Mouse (Mus musculus): ENCODE results near the gene Casq1. TPM values are rescaled to one million over a fixed set of nuclear protein-coding genes. Genes with fewer than 3 reads are reported as not detected.

Casq1 gene
- polyA plus RNA-seq, 1 experiment from 2014 or later = 18.0 TPM

GRCm38 (mm10) chr1:172204814-172205740 lies 14.6 kb downstream of the Casq1 start:
- H3K27ac ChIP-seq = peak overlapping the region; percentile 76
- H3K4me3 ChIP-seq = peak overlapping the region; percentile 71
- peaks cover 19% of the 10 kb centered on the region for H3K36me3 ChIP-seq
- 28% methylated on average over 15 of the region's 15 CpGs for WGBS
- ATAC-seq (ENCODE audit: insufficient number of reproducible peaks, low FRiP score, low TSS enrichment, low read depth) = no peak
- no peaks in the 10 kb centered on the region for H3K9me3 ChIP-seq
- peak overlapping the region; percentile 67 for H3K4me2 ChIP-seq
- H3K4me1 ChIP-seq = peaks cover 65% of the 10 kb centered on the region
- H3K9ac ChIP-seq = no peak overlapping the region
- no peaks in the 10 kb centered on the region for H3K27me3 ChIP-seq

- H3K4me3 ChIP-seq = 0 out of 2 replicates have a peak overlapping the region, but pooled peaks have one; percentile 71
Measured at GRCm38 (mm10) chr1:172204033-172204813, 15.4 kb downstream of the Casq1 start.

DNA sequence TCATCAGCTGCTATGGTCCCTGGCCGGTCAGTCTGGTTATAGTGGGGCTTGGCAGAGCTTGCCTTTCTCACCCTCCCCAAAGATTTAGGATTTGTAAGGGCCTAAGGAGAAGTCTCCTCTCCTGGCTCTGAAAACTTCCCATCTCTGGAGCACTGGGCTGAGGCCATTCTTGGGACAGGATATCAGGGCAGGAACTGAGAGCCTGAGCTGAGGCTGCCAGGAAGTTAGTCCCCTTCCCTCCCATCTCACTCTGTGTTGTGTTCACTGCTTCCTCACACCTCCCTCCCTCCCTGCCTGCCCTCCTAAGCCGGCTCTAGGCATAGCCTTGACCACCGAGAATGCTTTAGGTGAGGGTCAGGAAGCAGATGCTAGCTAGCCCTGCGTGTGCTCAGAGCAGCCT lies 16.1 kb downstream of the Casq1 start:
- ATAC-seq (ENCODE audit: insufficient number of reproducible peaks, low FRiP score, low TSS enrichment, low read depth) = no peak
- Histone ChIP-seq H3K9ac (no peak overlapping the region), H3K4me3 (no peak overlapping the region), H3K27ac (peak overlapping the region; percentile 76), H3K4me1 (peaks cover 70% of the 10 kb centered on the region), H3K36me3 (peaks cover 33% of the 10 kb centered on the region), H3K4me2 (no peak overlapping the region), H3K27me3 (no peaks in the 10 kb centered on the region), H3K9me3 (no peaks in the 10 kb centered on the region)
- 13% methylated on average over 4 of the region's 4 CpGs for WGBS

More at GRCm38 (mm10) chr1:172204033-172204813, 15.4 kb downstream of the Casq1 start:
- Histone ChIP-seq H3K9me3 (no peaks in the 10 kb centered on the region), H3K36me3 (peaks cover 28% of the 10 kb centered on the region), H3K4me2 (0 out of 2 replicates have a peak overlapping the region, but pooled peaks have one; percentile 67), H3K4me1 (peaks cover 70% of the 10 kb centered on the region), H3K9ac (no peak overlapping the region), H3K27me3 (no peaks in the 10 kb centered on the region), H3K27ac (peak overlapping the region; percentile 76)
- no peak for ATAC-seq (ENCODE audit: insufficient number of reproducible peaks, low FRiP score, low TSS enrichment, low read depth)
- 23% methylated on average over 9 of the region's 9 CpGs for WGBS

DNA sequence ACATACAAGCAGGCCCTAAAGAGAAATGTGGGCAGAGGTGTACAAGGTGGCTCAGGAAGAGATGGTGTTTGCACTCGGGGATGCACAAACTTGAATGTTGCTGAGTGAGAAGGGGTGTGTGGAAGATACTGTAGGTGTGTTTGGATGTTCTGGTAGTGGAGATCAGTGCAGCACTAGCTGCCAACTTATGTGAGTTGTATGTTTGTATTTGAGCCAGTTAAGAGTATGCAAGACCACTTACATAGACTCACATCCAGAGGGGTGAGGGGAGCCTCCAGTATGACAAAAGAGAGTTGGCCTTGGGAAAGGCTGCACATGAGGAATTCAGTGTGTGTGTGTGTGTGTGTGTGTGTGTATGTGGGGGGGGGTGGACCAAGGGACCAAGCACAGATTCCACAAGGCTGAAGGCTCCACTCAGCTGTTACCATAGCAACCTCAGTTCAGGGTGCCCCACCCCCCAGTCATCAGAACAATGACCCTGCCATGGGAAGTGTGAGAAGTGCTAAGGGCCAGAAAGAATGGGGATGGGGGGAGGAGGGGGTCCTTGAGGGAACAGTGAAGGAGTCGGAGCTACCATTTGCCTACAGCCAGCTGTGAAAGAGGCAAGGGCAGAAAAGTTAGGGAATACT lies 16.7 kb downstream of the Casq1 start:
- Histone ChIP-seq H3K9ac (no peak overlapping the region), H3K27ac (peak overlapping the region; percentile 76), H3K4me1 (peaks cover 70% of the 10 kb centered on the region), H3K4me3 (no peak overlapping the region), H3K27me3 (no peaks in the 10 kb centered on the region), H3K9me3 (no peaks in the 10 kb centered on the region), H3K36me3 (peaks cover 38% of the 10 kb centered on the region), H3K4me2 (no peak overlapping the region)
- ATAC-seq (ENCODE audit: insufficient number of reproducible peaks, low FRiP score, low TSS enrichment, low read depth) = no peak
- 31% methylated on average over 2 of the region's 2 CpGs for WGBS

- no peaks in the 10 kb centered on the region for H3K27me3 ChIP-seq
- ATAC-seq (ENCODE audit: insufficient number of reproducible peaks, low FRiP score, low TSS enrichment, low read depth) = no peak
- peaks cover 46% of the 10 kb centered on the region for H3K36me3 ChIP-seq
- H3K27ac ChIP-seq = 0 out of 2 replicates have a peak overlapping the region, but pooled peaks have one; percentile 76
- no peak overlapping the region for H3K4me3 ChIP-seq
- H3K9me3 ChIP-seq = no peaks in the 10 kb centered on the region
- peaks cover 67% of the 10 kb centered on the region for H3K4me1 ChIP-seq
- H3K4me2 ChIP-seq = no peak overlapping the region
- 32% methylated on average over 14 of the region's 14 CpGs for WGBS
- H3K9ac ChIP-seq = no peak overlapping the region
Measured at GRCm38 (mm10) chr1:172201967-172202880, 17.4 kb downstream of the Casq1 start.

- H3K4me3 ChIP-seq = no peak overlapping the region
- H3K4me1 ChIP-seq = peaks cover 57% of the 10 kb centered on the region
- ATAC-seq (ENCODE audit: insufficient number of reproducible peaks, low FRiP score, low TSS enrichment, low read depth) = no peak
- no peaks in the 10 kb centered on the region for H3K9me3 ChIP-seq
- no peak overlapping the region for H3K4me2 ChIP-seq
- WGBS = 43% methylated on average over 7 of the region's 7 CpGs
- H3K36me3 ChIP-seq = peaks cover 59% of the 10 kb centered on the region
- H3K27me3 ChIP-seq = no peaks in the 10 kb centered on the region
- H3K27ac ChIP-seq = peak overlapping the region; percentile 43; the same call in 1 of the 2 replicates
- H3K9ac ChIP-seq = no peak overlapping the region
Measured at GRCm38 (mm10) chr1:172200871-172201447, 18.7 kb downstream of the Casq1 start.

- Histone ChIP-seq H3K27me3 (no peaks in the 10 kb centered on the region), H3K4me1 (peaks cover 49% of the 10 kb centered on the region), H3K9ac (no peak overlapping the region), H3K4me2 (no peak overlapping the region), H3K36me3 (peaks cover 67% of the 10 kb centered on the region), H3K27ac (no peak overlapping the region), H3K9me3 (no peaks in the 10 kb centered on the region), H3K4me3 (no peak overlapping the region)
- WGBS = 63% methylated on average over 5 of the region's 5 CpGs
- no peak for ATAC-seq (ENCODE audit: insufficient number of reproducible peaks, low FRiP score, low TSS enrichment, low read depth)
Measured at GRCm38 (mm10) chr1:172200161-172200560, 19.5 kb downstream of the Casq1 start.

DNA sequence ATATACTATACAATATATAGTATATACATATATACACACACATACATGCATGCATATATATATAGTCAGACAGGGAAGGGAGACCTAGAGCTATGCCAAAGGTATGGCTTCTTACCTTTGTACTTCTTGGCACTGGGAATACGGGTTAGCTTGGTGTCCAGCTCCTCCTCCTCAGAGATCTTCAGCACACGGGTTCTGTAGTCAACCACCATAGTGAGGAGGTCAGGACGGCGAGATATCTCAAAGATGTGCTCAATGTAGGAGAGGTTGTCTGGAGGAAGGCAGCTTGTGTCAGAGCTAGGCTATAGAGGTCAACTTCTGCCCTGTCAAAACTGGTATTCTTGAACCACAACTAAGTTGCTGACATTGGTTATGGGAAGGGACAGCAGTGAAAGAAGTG lies 20.7 kb downstream of the Casq1 start:
- whole genome bisulfite sequencing = 89% methylated on average over 4 of the region's 4 CpGs
- Histone ChIP-seq H3K27ac (no peak overlapping the region), H3K9me3 (no peaks in the 10 kb centered on the region), H3K4me2 (no peak overlapping the region), H3K36me3 (peaks cover 78% of the 10 kb centered on the region), H3K27me3 (no peaks in the 10 kb centered on the region), H3K4me3 (no peak overlapping the region), H3K4me1 (peaks cover 37% of the 10 kb centered on the region), H3K9ac (no peak overlapping the region)
- no peak for ATAC-seq (ENCODE audit: insufficient number of reproducible peaks, low FRiP score, low TSS enrichment, low read depth)

DNA sequence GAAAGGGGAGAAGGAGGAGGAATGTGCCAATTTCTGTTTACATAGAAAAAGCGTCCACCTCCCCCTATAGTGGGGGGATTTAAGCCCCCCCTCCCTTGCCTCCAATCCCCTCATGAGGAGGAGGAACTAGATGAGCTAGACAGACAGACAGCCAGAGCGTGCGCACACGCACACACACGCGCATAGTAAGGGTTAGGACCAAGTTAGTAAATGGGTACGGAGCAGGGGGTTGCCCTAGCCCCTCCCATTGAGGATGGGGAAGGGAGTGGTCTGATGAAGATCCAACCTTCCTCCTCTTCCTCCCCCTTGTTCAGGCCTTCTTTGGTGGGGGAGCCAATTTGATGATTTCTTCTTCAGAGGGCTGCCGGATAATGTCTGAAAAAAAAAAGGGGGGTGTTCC lies 21.4 kb downstream of the Casq1 start:
- Histone ChIP-seq H3K27ac (no peak overlapping the region), H3K9me3 (no peaks in the 10 kb centered on the region), H3K27me3 (no peaks in the 10 kb centered on the region), H3K4me3 (no peak overlapping the region), H3K4me1 (peaks cover 30% of the 10 kb centered on the region), H3K4me2 (no peak overlapping the region), H3K9ac (no peak overlapping the region), H3K36me3 (peaks cover 84% of the 10 kb centered on the region)
- WGBS = 88% methylated on average over 8 of the region's 8 CpGs
- no peak for ATAC-seq (ENCODE audit: insufficient number of reproducible peaks, low FRiP score, low TSS enrichment, low read depth)

GRCm38 (mm10) chr1:172197851-172198250 lies 21.8 kb downstream of the Casq1 start:
- ATAC-seq (ENCODE audit: insufficient number of reproducible peaks, low FRiP score, low TSS enrichment, low read depth) = no peak

More at GRCm38 (mm10) chr1:172197851-172198250, 21.8 kb downstream of the Casq1 start:
- WGBS = 78% methylated on average over 5 of the region's 5 CpGs
- Histone ChIP-seq H3K27ac (no peak overlapping the region), H3K9ac (no peak overlapping the region), H3K9me3 (no peaks in the 10 kb centered on the region), H3K4me3 (no peak overlapping the region), H3K27me3 (no peaks in the 10 kb centered on the region), H3K36me3 (peaks cover 85% of the 10 kb centered on the region), H3K4me1 (peaks cover 26% of the 10 kb centered on the region), H3K4me2 (no peak overlapping the region)
